Mouse (Mus musculus) cerebellum, adult 11-12 months (tissue): ENCODE data around the gene Pdzd7.
"Not testable (repeated sequence)": the region's sequence is repeated elsewhere in the genome, so short reads cannot be mapped to it uniquely, and the experiment has no call there.

Experiments
- DNase-seq: peaks from one replicate; pipeline ENCODE4 v3.0.0; 2022

The Pdzd7 gene

GRCm38 (mm10) chr19:45058113-45058839 lies 12.8 kb upstream of the Pdzd7 start:
- DNase-seq, result peak; percentile 93

- DNase-seq, result peak; percentile 29
Measured at GRCm38 (mm10) chr19:45057724-45058112, 12.2 kb upstream of the Pdzd7 start.

GRCm38 (mm10) chr19:45056908-45057698 lies 11.6 kb upstream of the Pdzd7 start:
- peak; percentile 33 for DNase-seq

GRCm38 (mm10) chr19:45056364-45056763 lies 10.8 kb upstream of the Pdzd7 start:
- peak; percentile 39 for DNase-seq

GRCm38 (mm10) chr19:45054892-45055690 lies 9.6 kb upstream of the Pdzd7 start:
- no peak for DNase-seq

GRCm38 (mm10) chr19:45053451-45053850 lies 7.9 kb upstream of the Pdzd7 start:
- no peak for DNase-seq

GRCm38 (mm10) chr19:45049523-45049922 lies 4.0 kb upstream of the Pdzd7 start:
- DNase-seq, result peak; percentile 70

GRCm38 (mm10) chr19:45048644-45049365 lies 3.3 kb upstream of the Pdzd7 start:
- peak; percentile 30 for DNase-seq

- peak; percentile 77 for DNase-seq
Measured at GRCm38 (mm10) chr19:45047935-45048643, 2.6 kb upstream of the Pdzd7 start.

- peak; percentile 96 for DNase-seq
Measured at GRCm38 (mm10) chr19:45047417-45047934, 2.0 kb upstream of the Pdzd7 start, which contains the start of gene Sfxn3. TSS of gene Sfxn3 (plus strand) at chr19:45047503.

GRCm38 (mm10) chr19:45046523-45047321 lies 1.2 kb upstream of the Pdzd7 start:
- DNase-seq, result peak; percentile 96

GRCm38 (mm10) chr19:45045236-45045635 lies 281 bp downstream of the Pdzd7 start:
- peak; percentile 52 for DNase-seq

GRCm38 (mm10) chr19:45044389-45044927 lies 1.1 kb downstream of the Pdzd7 start:
- no peak for DNase-seq

GRCm38 (mm10) chr19:45040214-45040613 lies 5.3 kb downstream of the Pdzd7 start:
- no peak for DNase-seq

- not testable (repeated sequence) for DNase-seq
Measured at GRCm38 (mm10) chr19:45038198-45038597, 7.3 kb downstream of the Pdzd7 start.

GRCm38 (mm10) chr19:45036867-45037266 lies 8.7 kb downstream of the Pdzd7 start:
- DNase-seq, result peak; percentile 37

GRCm38 (mm10) chr19:45032570-45033332 lies 12.8 kb downstream of the Pdzd7 start:
- DNase-seq, result peak; percentile 58

GRCm38 (mm10) chr19:45031780-45032179 lies 13.7 kb downstream of the Pdzd7 start:
- peak; percentile 79 for DNase-seq
